Mouse (Mus musculus) cerebellum, adult 2 months (tissue): ENCODE results near the gene Tmem233. TPM values are rescaled to one million over a fixed set of nuclear protein-coding genes. Genes with fewer than 3 reads are reported as not detected.

Source experiments
- DNase-seq, 2 experiments: peaks; one replicate each; pipeline ENCODE4 v3.0.0; 2021
- H3K27ac ChIP-seq: fragments of 200-500 bp; 2 replicates; pipeline ENCODE4 v1.5.1; 2012; ENCODE audit warnings: low read length, control low read depth, inconsistent platforms; ENCODE audit not compliant: insufficient read depth
- H3K27me3 ChIP-seq: fragments of 200-500 bp; 2 replicates; pipeline ENCODE4 v1.6.1; 2012; ENCODE audit warnings: inconsistent platforms, mild to moderate bottlenecking, low read length, moderate library complexity; ENCODE audit not compliant: control insufficient read depth, insufficient read depth
- H3K4me1 ChIP-seq: fragments of 200-500 bp; 2 replicates; pipeline ENCODE4 v1.6.1; 2011; ENCODE audit warnings: low read length; ENCODE audit not compliant: control insufficient read depth, insufficient read depth
- H3K4me3 ChIP-seq: fragments of 200-500 bp; replicated peaks from 2 replicates; pipeline ENCODE3; 2011; ENCODE audit warnings: mild to moderate bottlenecking, low read depth, low read length, control low read depth; ENCODE audit not compliant: insufficient read depth
- CTCF ChIP-seq: fragments of 200-500 bp; IDR thresholded peaks from 2 replicates; pipeline ENCODE4 v1.5.1; 2011; ENCODE audit warnings: low read depth, mild to moderate bottlenecking, control low read depth, low read length, moderate library complexity, borderline replicate concordance; ENCODE audit not compliant: insufficient read depth
- POLR2A ChIP-seq: fragments of 200-500 bp; IDR thresholded peaks from 2 replicates; pipeline ENCODE4 v1.6.1; 2011; ENCODE audit warnings: low read length, control low read depth, borderline replicate concordance; ENCODE audit not compliant: insufficient read depth
- WGBS: fragments of 180-500 bp; shearing (Covaris S2); methylation state at CpG from one replicate; pipeline ENCODE4 v1.1.7; 2018; 5-methylcytosine and 5-hydroxymethylcytosine counted together
- polyA plus RNA-seq: library from polyadenylated mRNA; depleted of rRNA; stranded (reverse); fragments of >200 nt; gene quantifications from 2 replicates; pipeline ENCODE4 v1.2.3, GENCODE M21; 2012

Tmem233 gene
- polyA plus RNA-seq, 1 experiment, result not detected

DNA sequence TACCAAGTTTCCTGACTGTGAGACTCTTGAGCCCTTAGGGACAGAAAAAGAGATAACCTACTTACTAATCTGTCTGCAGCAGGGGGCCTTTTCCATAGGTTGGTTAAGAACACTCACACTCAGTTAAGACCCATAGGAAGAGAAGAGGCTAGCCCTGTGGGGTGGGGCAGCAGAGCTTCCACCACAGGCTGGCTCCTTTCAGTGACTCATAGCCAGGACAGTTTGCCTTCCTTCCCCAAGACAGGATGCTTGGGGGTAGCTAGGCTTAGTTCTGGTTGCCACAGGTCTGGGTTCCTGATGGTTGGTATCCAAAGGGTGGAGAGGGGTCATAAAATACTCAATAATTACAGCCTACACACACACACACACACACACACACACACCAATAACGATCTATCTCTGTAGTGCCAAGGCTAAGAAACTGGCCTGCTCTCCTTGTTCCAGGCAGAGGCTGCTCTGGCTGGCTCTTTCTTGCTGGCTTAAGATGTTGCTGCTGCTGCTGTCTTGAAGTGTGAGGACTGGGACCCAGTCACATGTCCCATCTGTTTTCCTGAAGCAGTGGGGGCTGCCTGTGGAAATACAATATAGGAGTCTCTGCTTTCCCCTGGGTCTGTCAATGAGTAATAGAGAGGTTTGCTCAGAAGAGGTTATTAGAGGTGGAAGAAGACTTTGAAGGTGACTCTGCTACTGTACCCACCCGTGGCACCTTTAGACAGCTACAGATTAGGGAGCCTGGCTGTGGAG is 73.0 kb downstream of the Tmem233 start:
- Histone ChIP-seq H3K4me1 (no peaks in the 10 kb centered on the region), H3K27me3 (no peaks in the 10 kb centered on the region), H3K27ac (no peak overlapping the region), H3K4me3 (no peak overlapping the region)
- no peak for TF ChIP-seq POLR2A
- TF ChIP-seq CTCF, result no peak
- 74% methylated on average over 2 of the region's 2 CpGs for WGBS
- DNase-seq, result no peak

DNA sequence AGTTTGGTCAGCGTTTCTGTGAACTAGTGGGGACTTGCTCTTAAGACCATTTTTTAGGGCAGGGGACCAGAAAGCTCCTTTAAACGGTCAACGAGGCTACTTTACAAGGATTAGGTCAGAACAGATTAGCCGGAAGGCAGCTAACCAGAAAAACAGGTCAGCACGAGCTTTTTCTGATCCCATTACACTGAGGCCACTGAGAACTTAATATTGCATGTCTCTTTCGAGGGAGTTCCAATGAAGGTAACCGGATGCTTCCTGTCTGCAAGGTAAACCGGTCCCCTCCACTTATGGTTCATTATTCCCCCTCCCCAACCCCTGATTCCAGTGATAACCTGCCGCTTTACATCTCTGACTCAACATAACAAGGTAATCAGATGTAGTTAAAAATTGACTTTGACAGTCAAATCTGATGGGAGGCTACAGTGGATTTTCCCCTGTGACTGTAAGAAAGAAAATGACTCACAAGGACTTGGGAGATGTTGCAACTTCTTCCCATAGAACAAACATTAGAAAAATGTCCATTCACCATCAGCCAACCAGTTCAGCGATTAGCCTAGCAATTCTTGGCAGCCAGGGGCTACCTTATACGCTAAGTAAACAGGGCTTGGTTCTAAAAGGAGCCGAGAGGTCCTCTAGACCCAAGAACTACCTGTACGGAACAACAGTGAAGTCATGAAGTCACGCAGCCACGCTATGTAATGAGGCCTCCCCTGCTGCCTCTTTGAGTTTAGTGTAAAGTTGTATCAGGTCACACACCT is 73.8 kb downstream of the Tmem233 start:
- Histone ChIP-seq H3K27me3 (no peaks in the 10 kb centered on the region), H3K27ac (no peak overlapping the region), H3K4me3 (no peak overlapping the region), H3K4me1 (no peaks in the 10 kb centered on the region)
- DNase-seq, result no peak
- TF ChIP-seq POLR2A, result no peak
- TF ChIP-seq CTCF, result no peak
- WGBS, result 87% methylated on average over 15 of the region's 15 CpGs

DNA sequence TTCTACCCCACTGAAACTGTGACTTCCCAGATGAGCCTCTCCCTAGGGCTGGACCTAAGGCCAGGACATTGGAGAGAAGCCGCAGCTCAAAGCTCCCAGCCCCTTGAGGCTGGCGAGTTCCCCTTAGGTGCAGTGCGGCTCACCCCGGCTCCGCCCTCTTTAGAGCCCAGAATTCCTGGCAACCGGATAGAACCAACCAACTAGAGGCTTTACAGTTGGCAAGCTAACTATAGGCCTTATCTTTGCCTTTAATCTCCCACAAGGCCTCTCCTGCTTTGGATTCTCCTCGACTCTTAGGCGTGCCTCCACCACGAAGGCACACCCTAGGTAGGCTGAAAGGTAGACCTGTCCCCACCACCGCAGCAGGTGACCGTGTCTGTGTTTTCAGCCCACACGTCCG is 75.3 kb downstream of the Tmem233 start:
- Histone ChIP-seq H3K4me1 (no peaks in the 10 kb centered on the region), H3K27me3 (no peaks in the 10 kb centered on the region), H3K27ac (no peak overlapping the region), H3K4me3 (no peak overlapping the region)
- no peak for TF ChIP-seq CTCF
- no peak for TF ChIP-seq POLR2A
- no peak for DNase-seq
- WGBS, result 92% methylated on average over 13 of the region's 13 CpGs

DNA sequence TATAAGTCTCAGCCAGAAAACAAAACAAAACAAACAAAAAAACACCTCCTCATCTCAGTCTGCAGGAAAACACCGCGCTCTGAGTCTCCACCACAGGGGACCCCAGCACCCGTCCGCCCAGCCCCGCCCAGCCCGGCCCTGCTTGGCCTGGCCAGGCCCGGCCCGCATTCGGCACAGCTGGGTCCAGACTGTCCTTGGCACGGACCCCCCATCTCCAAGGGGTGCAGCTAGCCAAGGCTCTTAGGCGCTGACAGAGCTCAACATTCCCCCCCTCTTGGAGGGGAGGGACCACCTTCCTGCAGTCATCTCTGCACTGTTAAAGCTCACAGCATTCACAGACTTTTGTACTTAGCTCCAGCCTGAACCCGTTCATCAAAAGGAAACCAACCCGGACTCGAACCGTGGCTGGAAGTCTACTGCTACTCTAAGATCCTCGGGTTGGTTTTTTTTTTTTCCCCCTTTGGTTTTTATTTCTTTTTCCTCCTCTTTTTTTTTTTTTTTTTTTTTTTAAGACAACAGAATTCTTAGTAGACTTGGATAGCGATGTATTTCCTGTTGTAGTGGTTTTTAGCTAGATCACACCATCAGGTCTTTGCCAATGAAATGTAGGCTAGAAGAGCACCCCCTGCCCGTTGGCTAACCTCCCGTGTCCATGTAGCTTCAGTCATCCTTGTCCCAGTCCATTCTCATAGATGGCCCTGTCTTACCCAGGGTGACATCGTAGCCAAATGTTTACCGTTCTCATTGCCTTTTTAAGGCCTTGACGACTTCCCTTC is 76.5 kb downstream of the Tmem233 start:
- Histone ChIP-seq H3K4me1 (no peaks in the 10 kb centered on the region), H3K4me3 (no peak overlapping the region), H3K27me3 (no peaks in the 10 kb centered on the region), H3K27ac (no peak overlapping the region)
- DNase-seq, result peak; percentile 37 to 41
- 42% methylated on average over 22 of the region's 22 CpGs for WGBS
- TF ChIP-seq CTCF (no peak), POLR2A (no peak)

DNA sequence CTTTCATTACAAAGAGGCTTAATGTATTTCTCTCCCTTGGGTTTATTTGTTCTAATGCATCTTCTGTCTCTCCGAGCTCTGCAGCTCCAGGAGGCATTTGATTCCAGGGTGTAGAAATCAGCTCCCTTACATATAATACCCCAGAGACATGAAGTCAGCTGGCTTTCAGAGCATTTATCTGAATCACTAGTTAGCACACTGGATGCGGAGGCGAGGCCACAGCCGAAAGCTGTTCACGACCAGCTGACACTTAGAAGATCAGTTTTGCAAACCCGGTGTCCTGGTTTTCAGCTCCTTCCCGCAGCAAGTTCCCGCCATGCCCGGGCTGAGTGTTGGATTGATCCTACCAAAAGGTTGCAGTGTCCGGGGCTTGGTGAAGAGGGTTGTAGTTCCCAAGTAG is 78.8 kb downstream of the Tmem233 start:
- WGBS, result 87% methylated on average over 10 of the region's 10 CpGs
- no peak overlapping the region for H3K4me3 ChIP-seq
- H3K4me1 ChIP-seq, result no peaks in the 10 kb centered on the region
- no peak for TF ChIP-seq CTCF
- no peak overlapping the region for H3K27ac ChIP-seq
- no peaks in the 10 kb centered on the region for H3K27me3 ChIP-seq
- no peak for DNase-seq

DNA sequence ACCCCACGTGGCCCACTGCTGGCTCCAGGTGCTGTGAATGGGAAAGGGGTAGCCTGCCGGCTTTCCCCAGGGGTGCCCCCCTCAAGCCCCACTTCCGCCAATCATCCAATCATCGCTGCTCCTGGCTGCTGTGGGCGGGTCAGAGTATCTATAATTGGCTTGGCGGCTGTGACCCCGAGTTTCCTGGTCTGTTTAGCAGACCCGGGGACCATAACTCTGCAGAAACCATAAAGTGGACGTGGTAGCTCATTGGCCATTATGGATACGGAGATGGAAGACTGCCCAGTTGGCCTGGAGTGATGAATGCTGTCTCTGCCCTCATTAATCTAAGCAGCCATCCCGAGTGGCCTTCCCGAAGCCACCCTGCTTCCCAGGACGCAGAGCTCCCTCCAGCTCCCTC is 79.2 kb downstream of the Tmem233 start:
- 42% methylated on average over 13 of the region's 13 CpGs for WGBS

DNA sequence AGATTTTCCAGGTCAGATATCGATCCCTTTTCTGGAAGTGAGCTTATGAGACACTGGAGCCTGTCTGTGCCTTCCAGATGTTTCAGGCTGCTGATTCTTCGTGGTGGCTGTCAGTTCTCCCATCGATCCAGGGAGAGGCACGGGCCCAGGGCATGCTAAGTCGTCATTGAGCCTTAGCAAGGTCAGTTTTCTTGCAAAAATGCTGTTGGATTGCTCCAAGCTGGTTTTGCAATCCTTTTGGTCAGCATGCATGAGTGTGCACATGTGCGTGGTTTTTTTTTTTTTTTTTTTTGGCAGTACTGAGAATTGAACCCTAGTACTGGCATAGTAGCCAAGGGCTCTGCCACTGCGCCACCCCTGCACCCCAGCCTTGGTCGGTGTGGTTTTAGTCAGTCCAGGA is 79.9 kb downstream of the Tmem233 start:
- WGBS, result 83% methylated on average over 8 of the region's 8 CpGs
- TF ChIP-seq CTCF (no peak), POLR2A (no peak)
- H3K27ac ChIP-seq, result no peak overlapping the region
- H3K4me1 ChIP-seq, result no peaks in the 10 kb centered on the region
- no peak for DNase-seq
- H3K27me3 ChIP-seq, result no peaks in the 10 kb centered on the region
- H3K4me3 ChIP-seq, result no peak overlapping the region

More for the DNA sequence above, 79.2 kb downstream of the Tmem233 start:
- Histone ChIP-seq H3K27ac (no peak overlapping the region), H3K4me3 (no peak overlapping the region), H3K4me1 (no peaks in the 10 kb centered on the region), H3K27me3 (no peaks in the 10 kb centered on the region)
- no peak for DNase-seq
- TF ChIP-seq CTCF, result no peak
- TF ChIP-seq POLR2A, result no peak
